Mouse (Mus musculus): ENCODE results near the gene Ptpdc1. TPM values are rescaled to one million over a fixed set of nuclear protein-coding genes. Genes with fewer than 3 reads are reported as not detected.

Ptpdc1 gene
- polyA plus RNA-seq, 1 experiment from 2014 or later, result 16.9 TPM

DNA sequence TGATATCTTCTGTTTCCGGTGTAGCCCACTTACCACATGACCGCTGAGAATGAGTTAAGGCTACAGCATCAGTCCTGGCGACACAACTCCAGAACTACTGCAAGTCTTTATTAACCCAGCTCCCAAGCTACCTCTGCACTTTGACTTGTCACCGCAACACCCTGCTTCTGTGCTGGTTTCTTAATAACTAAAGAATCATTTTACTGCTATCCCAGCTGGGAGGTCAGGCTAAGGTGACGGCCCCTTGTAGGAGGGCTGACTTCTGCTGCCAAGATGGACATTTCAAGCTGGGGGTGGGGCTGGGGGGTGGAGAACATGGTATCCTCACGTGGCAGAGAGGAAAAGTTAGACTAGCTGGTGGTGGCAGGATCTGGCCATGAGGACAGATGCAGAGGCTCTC lies 50.7 kb downstream of the Ptpdc1 start:
- no peak for DNase-seq (ENCODE audit: low spot score)
- WGBS, result 61% methylated on average over 6 of the region's 6 CpGs

GRCm38 (mm10) chr13:48573525-48574355 lies 51.7 kb downstream of the Ptpdc1 start:
- DNase-seq (ENCODE audit: low spot score) (no peak), ATAC-seq (replicated peaks; ENCODE audit: insufficient number of reproducible peaks, low FRiP score, low TSS enrichment, low read depth) (no peak; the same call in 1 of the 2 replicates)
- Histone ChIP-seq H3K4me3 (ENCODE audit: low read depth, low read length) (no peak overlapping the region), H3K27me3 (ENCODE audit: control insufficient read depth, insufficient read depth, low read length) (no peaks in the 10 kb centered on the region), H3K27ac (replicated peaks; ENCODE audit: low read depth, low read length) (no peak overlapping the region), H3K4me2 (ENCODE audit: low read depth, low read length) (no peak overlapping the region), H3K9me3 (replicated peaks; ENCODE audit: control insufficient read depth, low read length) (no peaks in the 10 kb centered on the region), H3K36me3 (replicated peaks; ENCODE audit: control insufficient read depth, insufficient read depth, low read depth, low read length) (no peaks in the 10 kb centered on the region), H3K4me1 (ENCODE audit: control insufficient read depth, insufficient read depth, low read length) (no peaks in the 10 kb centered on the region), H3K9ac (replicated peaks; ENCODE audit: low read length) (no peak overlapping the region)
- 55% methylated on average over 19 of the region's 19 CpGs for WGBS

More for the DNA sequence above, 50.7 kb downstream of the Ptpdc1 start:
- Histone ChIP-seq H3K27ac (replicated peaks; ENCODE audit: low read depth, low read length) (no peak overlapping the region), H3K36me3 (replicated peaks; ENCODE audit: control insufficient read depth, insufficient read depth, low read depth, low read length) (no peaks in the 10 kb centered on the region), H3K9ac (replicated peaks; ENCODE audit: low read length) (no peak overlapping the region), H3K9me3 (replicated peaks; ENCODE audit: control insufficient read depth, low read length) (no peaks in the 10 kb centered on the region), H3K27me3 (ENCODE audit: control insufficient read depth, insufficient read depth, low read length) (no peaks in the 10 kb centered on the region), H3K4me1 (ENCODE audit: control insufficient read depth, insufficient read depth, low read length) (no peaks in the 10 kb centered on the region), H3K4me3 (ENCODE audit: low read depth, low read length) (no peak overlapping the region), H3K4me2 (ENCODE audit: low read depth, low read length) (no peak overlapping the region)
- no peak for ATAC-seq (replicated peaks; ENCODE audit: insufficient number of reproducible peaks, low FRiP score, low TSS enrichment, low read depth)

DNA sequence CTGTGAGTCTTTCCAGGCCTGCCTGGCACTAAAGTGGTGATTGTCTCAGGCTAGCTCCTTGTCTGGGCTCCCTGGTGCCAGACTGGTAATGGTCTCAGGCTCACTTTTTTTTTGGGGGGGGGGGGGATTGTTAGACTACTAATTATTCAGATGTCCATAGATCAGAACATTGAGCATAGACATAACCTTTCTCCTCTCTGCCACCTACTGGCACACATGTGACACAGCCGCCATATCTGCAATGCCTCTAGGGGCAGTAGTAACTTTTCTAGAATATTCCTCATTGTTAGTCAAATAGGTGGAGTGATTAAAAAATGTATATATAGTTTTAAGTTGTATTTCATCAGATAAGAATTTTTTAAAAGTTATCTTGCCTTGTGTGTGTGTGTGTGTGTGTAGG lies 53.3 kb downstream of the Ptpdc1 start:
- no peaks in the 10 kb centered on the region for H3K27me3 ChIP-seq (ENCODE audit: control insufficient read depth, insufficient read depth, low read length)
- H3K27ac ChIP-seq (replicated peaks; ENCODE audit: low read depth, low read length), result no peak overlapping the region
- no peaks in the 10 kb centered on the region for H3K4me1 ChIP-seq (ENCODE audit: control insufficient read depth, insufficient read depth, low read length)
- no peak overlapping the region for H3K4me3 ChIP-seq (ENCODE audit: low read depth, low read length)
- ATAC-seq (replicated peaks; ENCODE audit: insufficient number of reproducible peaks, low FRiP score, low TSS enrichment, low read depth) (no peak), DNase-seq (ENCODE audit: low spot score) (peak; percentile 42)
- no peaks in the 10 kb centered on the region for H3K36me3 ChIP-seq (replicated peaks; ENCODE audit: control insufficient read depth, insufficient read depth, low read depth, low read length)
- 86% methylated on average over 1 of the region's 1 CpGs for WGBS
- no peak overlapping the region for H3K9ac ChIP-seq (replicated peaks; ENCODE audit: low read length)
- H3K4me2 ChIP-seq (ENCODE audit: low read depth, low read length), result no peak overlapping the region
- no peaks in the 10 kb centered on the region for H3K9me3 ChIP-seq (replicated peaks; ENCODE audit: control insufficient read depth, low read length)

DNA sequence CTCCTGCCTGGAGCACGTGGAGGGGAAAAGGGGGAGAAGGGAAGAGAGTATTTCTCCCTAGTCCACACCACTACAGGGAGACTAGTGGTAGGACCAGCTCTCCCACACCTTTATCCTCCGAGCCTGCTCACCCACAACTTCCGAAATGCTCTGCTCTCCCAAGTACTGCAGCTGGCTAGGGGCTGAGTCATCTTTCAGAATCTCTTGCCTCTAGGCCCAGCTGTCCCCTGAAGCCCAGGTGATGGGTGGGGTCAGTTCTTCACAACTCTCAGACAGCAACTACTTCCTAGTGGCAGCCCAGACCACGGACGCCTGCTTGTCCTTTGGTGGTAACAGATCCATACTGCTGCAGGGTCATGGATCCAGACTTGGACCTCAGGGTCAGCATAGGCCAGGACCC lies 54.2 kb downstream of the Ptpdc1 start:
- no peak for ATAC-seq (replicated peaks; ENCODE audit: insufficient number of reproducible peaks, low FRiP score, low TSS enrichment, low read depth)
- 79% methylated on average over 5 of the region's 5 CpGs for WGBS
- no peaks in the 10 kb centered on the region for H3K36me3 ChIP-seq (replicated peaks; ENCODE audit: control insufficient read depth, insufficient read depth, low read depth, low read length)

GRCm38 (mm10) chr13:48569576-48570132 lies 55.8 kb downstream of the Ptpdc1 start:
- Histone ChIP-seq H3K4me3 (ENCODE audit: low read depth, low read length) (no peak overlapping the region), H3K9ac (replicated peaks; ENCODE audit: low read length) (no peak overlapping the region), H3K27me3 (ENCODE audit: control insufficient read depth, insufficient read depth, low read length) (no peaks in the 10 kb centered on the region), H3K4me2 (ENCODE audit: low read depth, low read length) (no peak overlapping the region), H3K4me1 (ENCODE audit: control insufficient read depth, insufficient read depth, low read length) (no peaks in the 10 kb centered on the region), H3K27ac (replicated peaks; ENCODE audit: low read depth, low read length) (no peak overlapping the region), H3K9me3 (replicated peaks; ENCODE audit: control insufficient read depth, low read length) (no peaks in the 10 kb centered on the region), H3K36me3 (replicated peaks; ENCODE audit: control insufficient read depth, insufficient read depth, low read depth, low read length) (no peaks in the 10 kb centered on the region)
- 80% methylated on average over 5 of the region's 5 CpGs for WGBS
- ATAC-seq (replicated peaks; ENCODE audit: insufficient number of reproducible peaks, low FRiP score, low TSS enrichment, low read depth) (no peak), DNase-seq (ENCODE audit: low spot score) (no peak)

More for the DNA sequence above, 54.2 kb downstream of the Ptpdc1 start:
- no peak overlapping the region for H3K4me3 ChIP-seq (ENCODE audit: low read depth, low read length)
- no peaks in the 10 kb centered on the region for H3K27me3 ChIP-seq (ENCODE audit: control insufficient read depth, insufficient read depth, low read length)
- no peaks in the 10 kb centered on the region for H3K4me1 ChIP-seq (ENCODE audit: control insufficient read depth, insufficient read depth, low read length)
- DNase-seq (ENCODE audit: low spot score), result no peak
- H3K27ac ChIP-seq (replicated peaks; ENCODE audit: low read depth, low read length), result no peak overlapping the region
- H3K9me3 ChIP-seq (replicated peaks; ENCODE audit: control insufficient read depth, low read length), result no peaks in the 10 kb centered on the region
- H3K4me2 ChIP-seq (ENCODE audit: low read depth, low read length), result no peak overlapping the region
- no peak overlapping the region for H3K9ac ChIP-seq (replicated peaks; ENCODE audit: low read length)

DNA sequence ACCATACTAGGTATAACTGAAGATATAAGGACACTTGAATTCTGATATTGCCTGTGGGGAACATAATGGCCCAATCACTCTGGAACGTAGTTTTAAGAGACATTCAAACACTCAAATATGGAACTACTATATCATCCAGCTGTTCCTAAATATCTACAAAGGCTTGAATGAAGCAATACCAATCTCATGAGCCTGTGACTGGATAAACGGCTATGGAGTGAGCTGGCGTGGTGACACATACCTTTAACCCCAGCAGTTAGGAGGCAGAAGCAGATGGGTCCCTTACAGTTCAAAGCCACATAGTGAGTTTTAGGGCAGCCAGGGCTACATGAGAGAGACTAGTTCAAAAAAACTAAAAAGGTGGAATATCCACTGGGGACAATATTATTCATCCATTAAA lies 57.8 kb downstream of the Ptpdc1 start:
- Histone ChIP-seq H3K4me1 (ENCODE audit: control insufficient read depth, insufficient read depth, low read length) (no peaks in the 10 kb centered on the region), H3K9ac (replicated peaks; ENCODE audit: low read length) (no peak overlapping the region), H3K27ac (replicated peaks; ENCODE audit: low read depth, low read length) (no peak overlapping the region), H3K36me3 (replicated peaks; ENCODE audit: control insufficient read depth, insufficient read depth, low read depth, low read length) (no peaks in the 10 kb centered on the region), H3K27me3 (ENCODE audit: control insufficient read depth, insufficient read depth, low read length) (no peaks in the 10 kb centered on the region), H3K4me2 (ENCODE audit: low read depth, low read length) (no peak overlapping the region), H3K9me3 (replicated peaks; ENCODE audit: control insufficient read depth, low read length) (no peaks in the 10 kb centered on the region), H3K4me3 (ENCODE audit: low read depth, low read length) (no peak overlapping the region)
- DNase-seq (ENCODE audit: low spot score) (no peak), ATAC-seq (replicated peaks; ENCODE audit: insufficient number of reproducible peaks, low FRiP score, low TSS enrichment, low read depth) (no peak)
- 83% methylated on average over 3 of the region's 3 CpGs for WGBS

GRCm38 (mm10) chr13:48566116-48566935 lies 59.1 kb downstream of the Ptpdc1 start:
- DNase-seq (ENCODE audit: low spot score), result peak; percentile 82
- no peak overlapping the region for H3K4me3 ChIP-seq (ENCODE audit: low read depth, low read length)
- 25% methylated on average over 13 of the region's 13 CpGs for WGBS
- H3K9me3 ChIP-seq (replicated peaks; ENCODE audit: control insufficient read depth, low read length), result no peaks in the 10 kb centered on the region
- H3K27me3 ChIP-seq (ENCODE audit: control insufficient read depth, insufficient read depth, low read length), result no peaks in the 10 kb centered on the region
- H3K36me3 ChIP-seq (replicated peaks; ENCODE audit: control insufficient read depth, insufficient read depth, low read depth, low read length), result no peaks in the 10 kb centered on the region
- no peaks in the 10 kb centered on the region for H3K4me1 ChIP-seq (ENCODE audit: control insufficient read depth, insufficient read depth, low read length)
- peak overlapping the region; percentile 37; the same call in 1 of the 2 replicates for H3K9ac ChIP-seq (replicated peaks; ENCODE audit: low read length)
- H3K4me2 ChIP-seq (ENCODE audit: low read depth, low read length), result no peak overlapping the region
- peak overlapping the region; percentile 63 for H3K27ac ChIP-seq (replicated peaks; ENCODE audit: low read depth, low read length)
- ATAC-seq (replicated peaks; ENCODE audit: insufficient number of reproducible peaks, low FRiP score, low TSS enrichment, low read depth), result peak; percentile 88
